Mouse (Mus musculus): ENCODE measurements around the gene Arpc2. TPM values are rescaled to one million over a fixed set of nuclear protein-coding genes. Genes with fewer than 3 reads are reported as not detected.

Arpc2 gene
- polyA plus RNA-seq, 1 experiment, result 214 TPM

DNA sequence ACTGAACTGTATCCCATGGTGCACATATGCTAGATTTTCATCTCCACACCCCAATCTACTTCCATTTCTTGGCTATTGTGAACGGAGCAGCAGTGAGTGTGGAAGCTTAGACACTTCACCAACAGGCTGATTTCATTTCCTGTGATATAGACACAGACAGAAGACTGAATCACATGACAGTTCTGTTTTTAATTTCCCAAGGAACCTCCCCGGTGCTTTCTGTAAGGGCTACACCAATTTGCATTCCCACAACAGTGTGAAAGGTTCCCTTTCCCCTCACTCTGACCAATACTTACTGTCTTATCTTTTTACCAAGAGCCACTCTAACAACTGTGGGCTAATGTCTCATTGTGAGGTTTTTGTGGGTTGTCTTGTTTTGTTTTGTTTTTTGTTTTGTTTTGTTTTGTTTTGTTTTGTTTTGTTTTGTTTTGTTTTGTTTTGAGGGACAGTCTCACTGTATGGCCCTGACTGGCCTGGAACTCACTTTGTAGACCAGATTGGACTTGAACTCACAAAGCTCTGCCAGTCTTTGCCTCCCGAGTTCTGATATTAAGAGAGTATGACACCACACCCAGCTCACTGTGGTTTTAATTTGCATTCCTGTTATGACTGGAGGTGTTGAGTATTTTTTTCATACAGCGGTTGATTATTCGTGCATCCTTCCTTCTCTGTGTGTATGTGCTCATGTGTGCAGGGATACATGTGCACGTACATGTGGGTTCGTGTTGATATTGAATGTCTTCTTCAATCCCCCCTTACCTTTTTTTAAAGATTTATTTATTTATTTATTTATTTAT lies 34.6 kb upstream of the Arpc2 start:
- H3K27me3 ChIP-seq (ENCODE audit: control insufficient read depth, insufficient read depth, insufficient read length), result no peaks in the 10 kb centered on the region
- H3K4me3 ChIP-seq, result no peak overlapping the region
- TF ChIP-seq CEBPB (IDR thresholded peaks at IDR 0.05; ENCODE audit: insufficient read depth, poor library complexity, severe bottlenecking) (no peak), MYOD1 (IDR thresholded peaks at IDR 0.05; ENCODE audit: control insufficient read depth in 1 of 3, insufficient read length in 2 of 3, low read depth in 2 of 3) (no peak), E2F4 (IDR thresholded peaks at IDR 0.05; ENCODE audit: insufficient read depth) (no peak), MAX (IDR thresholded peaks at IDR 0.05; ENCODE audit: low read depth) (no peak), TCF3 (IDR thresholded peaks at IDR 0.05; ENCODE audit: insufficient read length, low read depth) (no peak), SRF (IDR thresholded peaks at IDR 0.05; ENCODE audit: control insufficient read depth, insufficient read length, low read depth) (no peak), POLR2A (IDR thresholded peaks at IDR 0.05; ENCODE audit: insufficient read length, low read depth) (no peak), MYOG (IDR thresholded peaks at IDR 0.05; ENCODE audit: control insufficient read depth in 1 of 3, insufficient read depth in 1 of 3, insufficient read length in 2 of 3, low read depth in 2 of 3) (no peak), USF1 (IDR thresholded peaks at IDR 0.05; ENCODE audit: low read depth) (no peak), TCF12 (IDR thresholded peaks at IDR 0.05; ENCODE audit: insufficient read depth, poor library complexity, severe bottlenecking) (no peak), REST (IDR thresholded peaks at IDR 0.05; ENCODE audit: insufficient read depth, insufficient read length) (no peak), POLR2AphosphoS2 (IDR thresholded peaks at IDR 0.05; ENCODE audit: insufficient read length, low read depth) (no peak)

GRCm38 (mm10) chr1:74203457-74203856 lies 32.4 kb upstream of the Arpc2 start:
- H3K4me3 ChIP-seq, result no peak overlapping the region
- H3K79me2 ChIP-seq (ENCODE audit: control insufficient read depth, insufficient read depth), result no peaks in the 10 kb centered on the region
- no peak overlapping the region for H3ac ChIP-seq (ENCODE audit: control insufficient read depth, insufficient read length)
- no peak overlapping the region for H3K4me2 ChIP-seq (ENCODE audit: low read depth)
- TF ChIP-seq USF1 (IDR thresholded peaks at IDR 0.05; ENCODE audit: low read depth) (no peak), POLR2AphosphoS2 (IDR thresholded peaks at IDR 0.05; ENCODE audit: insufficient read length, low read depth) (no peak), TCF12 (IDR thresholded peaks at IDR 0.05; ENCODE audit: insufficient read depth, poor library complexity, severe bottlenecking) (no peak), MYOG (IDR thresholded peaks at IDR 0.05; ENCODE audit: control insufficient read depth in 1 of 3, insufficient read depth in 1 of 3, insufficient read length in 2 of 3, low read depth in 2 of 3) (no peak), REST (IDR thresholded peaks at IDR 0.05; ENCODE audit: insufficient read depth, insufficient read length) (no peak), TCF3 (IDR thresholded peaks at IDR 0.05; ENCODE audit: insufficient read length, low read depth) (no peak), MYOD1 (IDR thresholded peaks at IDR 0.05; ENCODE audit: control insufficient read depth in 1 of 3, insufficient read length in 2 of 3, low read depth in 2 of 3) (no peak), E2F4 (IDR thresholded peaks at IDR 0.05; ENCODE audit: insufficient read depth) (no peak), SRF (IDR thresholded peaks at IDR 0.05; ENCODE audit: control insufficient read depth, insufficient read length, low read depth) (no peak), POLR2A (IDR thresholded peaks at IDR 0.05; ENCODE audit: insufficient read length, low read depth) (no peak), CEBPB (IDR thresholded peaks at IDR 0.05; ENCODE audit: insufficient read depth, poor library complexity, severe bottlenecking) (no peak), MAX (IDR thresholded peaks at IDR 0.05; ENCODE audit: low read depth) (no peak)
- H3K27me3 ChIP-seq (ENCODE audit: control insufficient read depth, insufficient read depth, insufficient read length), result no peaks in the 10 kb centered on the region
- no peaks in the 10 kb centered on the region for H3K36me3 ChIP-seq (ENCODE audit: control insufficient read depth, insufficient read depth)

More for the DNA sequence above, 34.6 kb upstream of the Arpc2 start:
- H3K36me3 ChIP-seq (ENCODE audit: control insufficient read depth, insufficient read depth), result no peaks in the 10 kb centered on the region
- H3ac ChIP-seq (ENCODE audit: control insufficient read depth, insufficient read length), result no peak overlapping the region
- H3K79me2 ChIP-seq (ENCODE audit: control insufficient read depth, insufficient read depth), result no peaks in the 10 kb centered on the region
- H3K4me2 ChIP-seq (ENCODE audit: low read depth), result no peak overlapping the region

GRCm38 (mm10) chr1:74205881-74206280 lies 30.0 kb upstream of the Arpc2 start:
- H3ac ChIP-seq (ENCODE audit: control insufficient read depth, insufficient read length), result no peak overlapping the region
- no peaks in the 10 kb centered on the region for H3K79me2 ChIP-seq (ENCODE audit: control insufficient read depth, insufficient read depth)
- TF ChIP-seq POLR2A (IDR thresholded peaks at IDR 0.05; ENCODE audit: insufficient read length, low read depth), result no peak
- no peak for TF ChIP-seq SRF (IDR thresholded peaks at IDR 0.05; ENCODE audit: control insufficient read depth, insufficient read length, low read depth)
- no peak for TF ChIP-seq CEBPB (IDR thresholded peaks at IDR 0.05; ENCODE audit: insufficient read depth, poor library complexity, severe bottlenecking)
- no peak for TF ChIP-seq USF1 (IDR thresholded peaks at IDR 0.05; ENCODE audit: low read depth)
- no peak for TF ChIP-seq POLR2AphosphoS2 (IDR thresholded peaks at IDR 0.05; ENCODE audit: insufficient read length, low read depth)
- TF ChIP-seq MYOG (IDR thresholded peaks at IDR 0.05; ENCODE audit: control insufficient read depth in 1 of 3, insufficient read depth in 1 of 3, insufficient read length in 2 of 3, low read depth in 2 of 3), result no peak
- no peak for TF ChIP-seq REST (IDR thresholded peaks at IDR 0.05; ENCODE audit: insufficient read depth, insufficient read length)
- no peak for TF ChIP-seq MYOD1 (IDR thresholded peaks at IDR 0.05; ENCODE audit: control insufficient read depth in 1 of 3, insufficient read length in 2 of 3, low read depth in 2 of 3)
- no peak for TF ChIP-seq TCF3 (IDR thresholded peaks at IDR 0.05; ENCODE audit: insufficient read length, low read depth)
- no peak for TF ChIP-seq TCF12 (IDR thresholded peaks at IDR 0.05; ENCODE audit: insufficient read depth, poor library complexity, severe bottlenecking)
- no peak for TF ChIP-seq MAX (IDR thresholded peaks at IDR 0.05; ENCODE audit: low read depth)
- no peak for TF ChIP-seq E2F4 (IDR thresholded peaks at IDR 0.05; ENCODE audit: insufficient read depth)
- peaks cover 6% of the 10 kb centered on the region for H3K27me3 ChIP-seq (ENCODE audit: control insufficient read depth, insufficient read depth, insufficient read length)
- H3K4me2 ChIP-seq (ENCODE audit: low read depth), result no peak overlapping the region
- no peaks in the 10 kb centered on the region for H3K36me3 ChIP-seq (ENCODE audit: control insufficient read depth, insufficient read depth)
- H3K4me3 ChIP-seq, result no peak overlapping the region

GRCm38 (mm10) chr1:74206642-74207041 lies 29.2 kb upstream of the Arpc2 start:
- TF ChIP-seq POLR2A (IDR thresholded peaks at IDR 0.05; ENCODE audit: insufficient read length, low read depth) (no peak), E2F4 (IDR thresholded peaks at IDR 0.05; ENCODE audit: insufficient read depth) (no peak), MYOD1 (IDR thresholded peaks at IDR 0.05; ENCODE audit: control insufficient read depth in 1 of 3, insufficient read length in 2 of 3, low read depth in 2 of 3) (no peak), SRF (IDR thresholded peaks at IDR 0.05; ENCODE audit: control insufficient read depth, insufficient read length, low read depth) (no peak), MAX (IDR thresholded peaks at IDR 0.05; ENCODE audit: low read depth) (no peak), MYOG (IDR thresholded peaks at IDR 0.05; ENCODE audit: control insufficient read depth in 1 of 3, insufficient read depth in 1 of 3, insufficient read length in 2 of 3, low read depth in 2 of 3) (no peak), USF1 (IDR thresholded peaks at IDR 0.05; ENCODE audit: low read depth) (no peak), CEBPB (IDR thresholded peaks at IDR 0.05; ENCODE audit: insufficient read depth, poor library complexity, severe bottlenecking) (no peak), TCF3 (IDR thresholded peaks at IDR 0.05; ENCODE audit: insufficient read length, low read depth) (no peak)
- peaks cover 13% of the 10 kb centered on the region for H3K27me3 ChIP-seq (ENCODE audit: control insufficient read depth, insufficient read depth, insufficient read length)
- H3ac ChIP-seq (ENCODE audit: control insufficient read depth, insufficient read length), result no peak overlapping the region
- no peak overlapping the region for H3K4me2 ChIP-seq (ENCODE audit: low read depth)
- H3K4me3 ChIP-seq, result no peak overlapping the region
- no peaks in the 10 kb centered on the region for H3K79me2 ChIP-seq (ENCODE audit: control insufficient read depth, insufficient read depth)
- H3K36me3 ChIP-seq (ENCODE audit: control insufficient read depth, insufficient read depth), result no peaks in the 10 kb centered on the region

Data from myocyte (in vitro differentiated cells).